Mouse (Mus musculus): ENCODE results near the gene Mfrp. TPM values are rescaled to one million over a fixed set of nuclear protein-coding genes. Genes with fewer than 3 reads are reported as not detected.
A peak's percentile ranks its signal among the peaks of the same experiment; 100 is the strongest.

The Mfrp gene
- 0.12 TPM in 1 of 2 replicates, not detected in the other for polyA plus RNA-seq (2011; ENCODE audit: insufficient read length, low read depth, missing spikeins)

DNA sequence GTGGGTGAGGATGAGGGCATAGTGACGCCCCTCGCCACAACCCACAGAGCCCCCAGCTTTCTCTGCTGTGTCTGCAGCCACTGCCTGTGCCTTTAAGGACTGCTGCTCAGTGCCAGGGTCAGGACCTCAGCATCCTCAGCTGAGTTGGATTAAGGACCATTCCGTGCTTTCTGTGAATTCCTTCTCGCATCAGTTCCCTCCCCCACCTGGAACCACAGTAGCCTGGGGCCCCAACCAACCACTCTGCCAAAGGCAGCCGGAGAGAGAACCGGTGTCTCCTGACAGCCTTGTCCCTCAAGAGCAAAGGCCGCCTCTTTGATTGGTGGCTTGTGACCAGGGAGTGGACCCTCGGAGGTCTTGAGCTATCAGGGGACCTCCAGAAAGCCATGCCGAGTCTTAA, at the start of gene Mfrp:
Mfrp (plus strand) TSS at position 240 of the 400 bp plus-strand sequence.
- no peak within 1 kb of the TSS for H3K4me3 ChIP-seq (ENCODE audit: insufficient read depth, low read length)
- no peak for TF ChIP-seq POLR2A (IDR thresholded peaks at IDR 0.05; ENCODE audit: low read depth, low read length)
- no peak for TF ChIP-seq CTCF (IDR thresholded peaks at IDR 0.05; ENCODE audit: borderline replicate concordance, insufficient read depth, low read length)
- H3K27ac ChIP-seq (ENCODE audit: insufficient read depth, low read length): no peak within 1 kb of the TSS
- 0 out of 2 replicates have a peak, but pooled peaks cover 5% of the 10 kb centered on the region for H3K4me1 ChIP-seq (ENCODE audit: control insufficient read depth, insufficient read depth, low read length)

DNA sequence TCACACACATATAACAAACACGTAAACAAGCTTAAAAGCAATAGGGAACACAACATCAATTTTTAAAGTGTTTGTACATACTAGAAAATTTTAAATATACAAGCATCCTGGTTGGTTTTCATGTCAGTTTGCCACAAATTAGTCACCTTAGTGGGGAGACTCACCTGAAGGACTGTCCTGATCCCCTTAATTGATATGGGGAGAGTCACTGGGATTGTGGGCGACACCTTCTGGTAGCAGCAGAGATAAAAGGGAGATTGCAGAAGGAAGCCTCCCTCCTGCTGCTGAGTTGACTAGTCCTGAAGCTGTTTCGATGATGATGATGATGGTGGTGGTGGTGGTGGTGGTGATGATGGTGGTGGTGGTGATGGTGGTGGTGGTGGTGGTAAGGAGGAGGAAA, 48.7 kb upstream of the Mfrp start:
- Histone ChIP-seq H3K27ac (ENCODE audit: insufficient read depth, low read length) (no peak overlapping the region), H3K4me1 (ENCODE audit: control insufficient read depth, insufficient read depth, low read length) (peaks cover 5% of the 10 kb centered on the region; the same call in 1 of the 2 replicates), H3K4me3 (ENCODE audit: insufficient read depth, low read length) (no peak overlapping the region)
- TF ChIP-seq CTCF (IDR thresholded peaks at IDR 0.05; ENCODE audit: borderline replicate concordance, insufficient read depth, low read length) (no peak), POLR2A (IDR thresholded peaks at IDR 0.05; ENCODE audit: low read depth, low read length) (no peak)

DNA sequence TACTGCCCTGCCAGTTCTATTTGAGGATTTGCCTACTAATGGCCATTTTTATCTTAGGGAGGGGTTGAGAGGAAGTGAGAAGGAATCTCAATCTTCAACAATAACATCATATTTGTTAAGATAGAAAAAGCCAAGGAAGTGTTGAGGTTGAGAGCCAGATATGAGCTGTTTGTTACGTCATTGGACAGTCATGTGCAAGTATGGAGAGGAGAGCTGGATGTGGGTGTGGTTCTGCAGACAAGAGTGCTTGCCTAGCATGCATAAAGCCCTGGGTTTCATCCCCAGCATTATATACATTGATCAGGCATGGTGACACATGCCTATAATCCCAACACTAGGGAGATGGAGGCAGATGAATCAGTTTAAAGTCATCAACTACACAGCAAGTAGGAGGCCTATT, 47.6 kb upstream of the Mfrp start:
- TF ChIP-seq CTCF (IDR thresholded peaks at IDR 0.05; ENCODE audit: borderline replicate concordance, insufficient read depth, low read length): no peak
- H3K4me3 ChIP-seq (ENCODE audit: insufficient read depth, low read length): no peak overlapping the region

DNA sequence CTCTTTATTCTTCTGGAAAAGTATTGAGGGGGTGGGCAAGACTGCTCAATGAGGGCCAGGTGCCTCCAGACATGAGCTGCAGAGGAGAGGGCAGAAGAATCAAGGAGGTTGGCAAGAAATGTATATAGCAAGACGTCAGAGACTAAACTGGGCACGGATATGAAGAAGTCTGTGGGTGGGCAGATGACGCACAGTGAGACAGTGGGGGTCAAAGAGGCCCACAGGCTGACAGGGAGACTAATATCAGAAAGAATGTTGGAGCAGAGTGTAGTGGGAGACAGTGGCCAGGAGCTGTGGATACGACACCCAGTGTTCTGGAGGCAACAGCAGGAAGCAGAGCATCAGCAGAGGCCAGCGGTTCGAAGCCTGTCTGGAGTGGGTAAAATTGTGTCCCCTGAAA, 42.9 kb upstream of the Mfrp start:
- Histone ChIP-seq H3K4me1 (ENCODE audit: control insufficient read depth, insufficient read depth, low read length) (no peaks in the 10 kb centered on the region; the same call in 1 of the 2 replicates), H3K27ac (ENCODE audit: insufficient read depth, low read length) (no peak overlapping the region), H3K4me3 (ENCODE audit: insufficient read depth, low read length) (no peak overlapping the region)
- TF ChIP-seq POLR2A (IDR thresholded peaks at IDR 0.05; ENCODE audit: low read depth, low read length) (no peak), CTCF (IDR thresholded peaks at IDR 0.05; ENCODE audit: borderline replicate concordance, insufficient read depth, low read length) (no peak)

More for the DNA sequence above, 47.6 kb upstream of the Mfrp start:
- Histone ChIP-seq H3K4me1 (ENCODE audit: control insufficient read depth, insufficient read depth, low read length) (peaks cover 3% of the 10 kb centered on the region; the same call in 1 of the 2 replicates), H3K27ac (ENCODE audit: insufficient read depth, low read length) (peak overlapping the region; percentile 84; the same call in 1 of the 2 replicates)

DNA sequence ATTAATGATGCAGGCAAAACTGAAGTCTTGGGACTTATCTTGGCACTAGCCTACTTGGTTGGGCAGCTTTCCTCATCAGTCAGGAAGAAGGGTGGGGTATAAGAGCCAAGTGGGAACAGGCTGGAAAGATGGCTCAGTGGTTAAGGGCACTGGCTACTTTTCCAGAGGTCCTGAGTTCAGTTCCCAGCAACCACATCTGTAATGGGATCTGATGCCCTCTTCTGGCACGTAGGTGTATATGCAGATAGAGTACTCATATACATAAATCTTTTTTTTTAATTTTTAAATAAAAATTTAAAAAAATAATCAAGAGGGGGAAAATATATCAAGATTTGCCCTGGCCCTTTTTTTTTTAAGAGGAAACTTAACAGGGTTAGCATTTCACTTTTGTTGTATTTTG, 36.4 kb upstream of the Mfrp start:
- Histone ChIP-seq H3K27ac (ENCODE audit: insufficient read depth, low read length) (no peak overlapping the region), H3K4me3 (ENCODE audit: insufficient read depth, low read length) (no peak overlapping the region), H3K4me1 (ENCODE audit: control insufficient read depth, insufficient read depth, low read length) (no peaks in the 10 kb centered on the region; the same call in 1 of the 2 replicates)
- no peak for TF ChIP-seq POLR2A (IDR thresholded peaks at IDR 0.05; ENCODE audit: low read depth, low read length)
- no peak for TF ChIP-seq CTCF (IDR thresholded peaks at IDR 0.05; ENCODE audit: borderline replicate concordance, insufficient read depth, low read length)

DNA sequence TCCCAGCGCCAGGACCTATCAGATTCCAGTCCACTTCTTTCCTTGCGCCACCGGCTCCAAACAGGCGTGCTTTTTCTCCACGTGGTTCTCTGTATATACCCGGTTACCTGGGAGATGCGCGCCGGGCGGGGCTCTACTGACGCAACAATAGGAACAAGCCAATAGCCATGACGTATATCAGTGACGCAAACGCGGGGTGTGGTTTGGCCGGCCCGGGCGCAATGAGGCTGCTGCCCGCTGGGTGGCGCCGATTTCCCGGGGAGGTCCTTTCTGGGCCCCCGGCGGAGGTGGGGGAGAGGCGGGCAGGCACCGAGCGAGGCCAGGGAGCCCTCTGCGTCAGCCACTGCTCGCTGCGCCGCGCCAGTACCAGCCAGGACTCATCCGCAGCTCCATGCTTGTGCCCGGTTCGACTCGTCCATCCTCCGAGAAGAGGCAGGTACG, 34.7 kb upstream of the Mfrp start, which contains the start of gene Usp2:
Usp2 (plus strand) TSS at position 237 of the 441 bp plus-strand sequence.
- Histone ChIP-seq H3K4me3 (ENCODE audit: insufficient read depth, low read length) (peak within 1 kb of the TSS; percentile 48), H3K27ac (ENCODE audit: insufficient read depth, low read length) (no peak within 1 kb of the TSS)
- TF ChIP-seq CTCF (IDR thresholded peaks at IDR 0.05; ENCODE audit: borderline replicate concordance, insufficient read depth, low read length): peak; percentile 58; the same call in 1 of the 2 replicates
- TF ChIP-seq POLR2A (IDR thresholded peaks at IDR 0.05; ENCODE audit: low read depth, low read length): peak; percentile 63

DNA sequence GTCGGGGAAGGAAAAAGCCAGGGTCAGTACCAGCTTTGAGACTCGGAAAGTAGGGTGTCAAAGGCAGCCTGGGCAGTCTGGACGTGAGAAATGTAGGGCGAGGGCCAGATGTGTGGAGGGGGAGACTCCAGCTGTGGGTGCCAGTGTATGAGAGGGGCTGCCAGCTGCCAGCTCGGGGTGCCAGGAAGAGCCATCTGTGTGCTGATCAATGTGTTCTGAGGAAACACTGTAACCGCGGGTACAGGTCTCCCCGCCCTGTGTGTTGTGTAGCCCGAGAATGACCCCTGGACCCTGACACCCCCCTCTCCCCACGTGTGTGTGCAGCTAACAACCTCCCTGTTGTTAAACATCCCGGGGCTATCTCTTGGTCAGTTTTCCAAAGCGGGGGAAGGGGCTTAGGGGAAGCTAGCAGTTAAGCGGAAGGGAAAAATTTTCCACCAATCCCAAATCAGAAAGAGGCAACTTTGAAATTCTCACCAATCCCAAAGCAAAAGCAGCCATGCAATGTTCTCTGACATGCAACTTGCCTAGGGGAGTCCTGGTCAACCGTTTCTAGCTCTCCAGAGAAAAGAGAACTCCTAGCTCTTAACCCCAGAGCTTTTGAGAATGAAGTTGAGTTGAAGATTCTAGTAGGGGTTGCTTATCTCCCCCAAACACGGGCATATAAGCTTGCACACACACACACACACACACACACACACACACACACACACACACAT, 34.1 kb upstream of the Mfrp start:
- peak overlapping the region; percentile 48 for H3K4me3 ChIP-seq (ENCODE audit: insufficient read depth, low read length)
- TF ChIP-seq POLR2A (IDR thresholded peaks at IDR 0.05; ENCODE audit: low read depth, low read length) (no peak), CTCF (IDR thresholded peaks at IDR 0.05; ENCODE audit: borderline replicate concordance, insufficient read depth, low read length) (no peak)
- peaks cover 3% of the 10 kb centered on the region; the same call in 1 of the 2 replicates for H3K4me1 ChIP-seq (ENCODE audit: control insufficient read depth, insufficient read depth, low read length)
- H3K27ac ChIP-seq (ENCODE audit: insufficient read depth, low read length): no peak overlapping the region

More for the DNA sequence above, 34.7 kb upstream of the Mfrp start, which contains the start of gene Usp2:
- no peaks in the 10 kb centered on the region; the same call in 1 of the 2 replicates for H3K4me1 ChIP-seq (ENCODE audit: control insufficient read depth, insufficient read depth, low read length)

DNA sequence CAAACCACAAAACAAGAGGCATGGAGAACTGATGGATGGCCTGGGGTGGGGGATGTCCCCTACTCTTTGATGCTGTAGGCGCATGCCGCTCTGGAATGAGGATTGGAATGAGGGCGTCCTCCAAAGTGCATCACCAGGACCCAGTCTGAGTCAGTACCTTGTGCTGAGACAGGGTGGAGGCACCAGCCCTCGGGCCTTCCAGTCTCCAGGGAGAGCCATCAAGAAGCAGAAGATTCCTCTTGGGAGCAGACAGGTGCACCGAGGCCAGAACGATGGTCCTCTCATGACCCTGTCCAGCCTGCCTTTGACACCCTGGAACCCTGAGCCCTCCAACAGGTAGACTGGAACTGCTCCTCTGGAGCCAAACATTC, 33.6 kb upstream of the Mfrp start:
- Histone ChIP-seq H3K27ac (ENCODE audit: insufficient read depth, low read length) (no peak overlapping the region), H3K4me3 (ENCODE audit: insufficient read depth, low read length) (no peak overlapping the region), H3K4me1 (ENCODE audit: control insufficient read depth, insufficient read depth, low read length) (peaks cover 3% of the 10 kb centered on the region; the same call in 1 of the 2 replicates)
- TF ChIP-seq POLR2A (IDR thresholded peaks at IDR 0.05; ENCODE audit: low read depth, low read length) (no peak), CTCF (IDR thresholded peaks at IDR 0.05; ENCODE audit: borderline replicate concordance, insufficient read depth, low read length) (no peak)

DNA sequence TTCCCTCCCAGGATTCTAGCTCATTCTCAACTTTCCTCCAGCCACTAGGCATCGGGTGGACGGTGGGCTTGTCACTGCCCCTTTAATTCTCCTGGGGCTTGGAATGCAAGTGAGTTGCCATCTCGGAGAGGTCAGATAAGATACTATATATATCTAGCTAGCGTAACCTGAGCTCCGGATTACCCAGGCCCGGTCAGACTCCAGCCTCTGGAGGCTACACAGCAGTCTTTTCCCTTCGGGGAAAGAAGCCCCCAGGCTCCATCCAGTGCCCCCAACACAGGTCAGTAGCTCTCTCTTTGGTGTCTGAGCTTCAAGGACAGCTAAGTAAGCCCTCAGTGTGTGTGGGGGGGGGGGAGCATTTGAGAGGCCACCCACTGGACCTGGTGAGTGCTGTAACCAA, 32.3 kb upstream of the Mfrp start:
- Histone ChIP-seq H3K4me3 (ENCODE audit: insufficient read depth, low read length) (no peak overlapping the region), H3K27ac (ENCODE audit: insufficient read depth, low read length) (no peak overlapping the region), H3K4me1 (ENCODE audit: control insufficient read depth, insufficient read depth, low read length) (peaks cover 3% of the 10 kb centered on the region; the same call in 1 of the 2 replicates)
- TF ChIP-seq POLR2A (IDR thresholded peaks at IDR 0.05; ENCODE audit: low read depth, low read length) (no peak), CTCF (IDR thresholded peaks at IDR 0.05; ENCODE audit: borderline replicate concordance, insufficient read depth, low read length) (no peak)

Measured in embryonic fibroblast, embryonic 13.5 days (primary cell).